Mouse (Mus musculus) G1E (cell line): ENCODE data around the gene Olfr212.
"Not testable (repeated sequence)": the region's sequence is repeated elsewhere in the genome, so short reads cannot be mapped to it uniquely, and the experiment has no call there.

Experiments used
- CTCF ChIP-seq: IDR thresholded peaks from 2 replicates; pipeline ENCODE4 v1.5.1; 2012; ENCODE audit warnings: low read depth, low read length, inconsistent platforms, mixed read lengths
- GATA1 ChIP-seq: IDR thresholded peaks from 2 replicates; pipeline ENCODE4 v1.6.1; 2012; ENCODE audit warnings: borderline replicate concordance, low read length, inconsistent platforms, mixed read lengths
- POLR2AphosphoS5 ChIP-seq: IDR thresholded peaks from 2 replicates; pipeline ENCODE4 v1.6.1; 2012; ENCODE audit warnings: low read depth, low read length, inconsistent platforms; ENCODE audit not compliant: insufficient replicate concordance
- TAL1 ChIP-seq: conservative IDR thresholded peaks from 2 replicates; pipeline ENCODE4 v1.6.1; 2012; ENCODE audit warnings: low read depth, low read length, inconsistent platforms, mixed read lengths

DNA sequence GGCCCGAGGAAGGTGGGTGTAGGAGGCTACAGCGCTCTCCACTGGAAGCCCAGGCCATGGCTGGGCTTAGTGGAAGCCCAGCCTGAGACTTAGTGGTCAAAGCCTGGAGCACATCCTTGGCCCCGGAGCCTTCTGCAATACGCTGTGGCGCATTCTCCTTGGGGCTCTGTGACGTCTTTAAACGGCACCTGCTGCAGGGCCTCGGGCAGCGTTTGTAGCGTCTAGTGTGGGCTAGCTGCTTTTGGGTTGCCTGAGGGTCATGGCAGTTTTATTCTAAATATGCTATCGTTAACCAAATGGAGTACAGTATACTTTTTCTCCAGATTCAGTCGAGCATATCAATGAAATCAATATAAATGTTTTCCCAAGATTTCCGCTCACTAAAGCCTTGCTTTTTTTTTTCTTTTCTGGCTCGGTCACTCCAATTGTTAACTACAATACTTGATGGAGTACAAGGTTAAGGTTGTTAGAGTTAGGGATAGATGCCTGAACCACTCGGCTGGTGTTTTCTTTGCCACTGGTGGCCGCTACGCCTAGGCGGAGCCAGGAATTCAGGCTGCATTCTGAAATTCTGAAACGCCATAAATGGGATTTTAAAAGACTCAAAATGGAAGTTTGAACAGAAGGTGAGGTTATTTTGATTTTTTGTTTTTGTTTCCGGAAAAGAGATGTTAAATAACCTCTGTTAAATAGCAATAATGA lies at the start of gene Olfr212:
- not testable (repeated sequence) for TF ChIP-seq CTCF, POLR2AphosphoS5, GATA1, TAL1
